Mouse (Mus musculus): ENCODE results near the gene Nae1.

Gene Nae1

DNA sequence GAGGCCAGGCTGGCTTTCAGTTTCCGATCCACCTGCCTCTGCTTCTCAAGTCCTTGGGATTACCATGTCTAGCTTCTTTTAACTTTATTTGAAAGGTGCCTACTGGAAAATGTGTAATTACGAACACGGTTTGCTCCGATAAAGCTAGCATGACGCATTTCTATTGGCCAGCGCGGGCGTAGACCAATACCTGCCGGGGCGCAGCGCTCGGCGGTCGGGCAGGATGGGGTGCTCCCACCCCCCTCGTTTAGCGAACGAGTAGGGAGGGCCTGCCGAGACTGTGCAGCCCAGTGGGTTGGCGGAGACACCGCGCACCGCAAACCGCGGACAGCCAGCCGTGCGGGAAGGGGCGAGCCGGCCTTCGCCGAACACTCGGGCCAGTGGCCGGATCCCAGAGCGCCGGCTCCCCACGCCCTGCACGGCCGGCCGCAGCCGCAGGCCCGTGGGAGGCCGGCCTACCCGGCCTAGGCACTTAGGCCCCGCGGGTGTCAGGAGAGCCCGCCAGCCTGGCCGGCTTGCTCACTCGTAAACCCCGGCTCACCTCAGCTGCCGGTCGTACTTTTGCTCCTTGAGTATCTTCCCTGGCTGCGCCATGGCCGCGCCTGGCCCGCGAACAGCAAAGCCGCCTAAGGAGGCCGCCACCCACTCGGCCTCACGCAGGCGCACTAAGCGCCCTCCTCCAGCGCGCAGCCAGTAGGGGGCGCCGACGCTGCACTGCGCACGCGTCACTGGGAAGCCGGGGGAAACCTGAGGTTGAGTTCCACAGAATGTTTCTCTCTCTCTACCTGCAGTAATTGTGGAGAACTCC lies at the start of gene Nae1, which contains the start of gene Car7:
Gene Nae1 (minus strand): TSS at position 667 of the 808 bp plus-strand sequence.
Gene Car7 (plus strand): TSS at position 719 of the 808 bp plus-strand sequence.
- WGBS = under 1% methylated on average over 70 of the region's 70 CpGs

DNA sequence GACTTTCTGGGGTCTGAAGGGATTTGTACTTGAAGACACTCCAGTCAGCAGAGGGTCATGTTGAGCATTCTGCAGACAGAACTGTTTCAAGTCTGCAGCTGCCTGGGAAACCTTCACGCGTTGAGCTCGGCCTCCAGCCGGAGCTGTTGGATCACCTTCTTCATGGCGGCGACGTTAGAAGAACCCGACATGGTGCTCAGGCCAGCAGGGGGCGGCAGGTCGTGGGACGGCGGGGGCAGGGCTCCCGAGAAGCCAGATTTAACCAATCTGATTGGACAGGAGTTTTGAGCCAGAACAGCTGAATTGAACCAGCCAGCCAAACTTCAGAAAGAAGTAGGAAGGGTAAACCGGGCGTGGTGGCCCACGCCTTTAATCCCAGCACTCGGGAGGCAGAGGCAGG lies 43.2 kb upstream of the Nae1 start:
- 71% methylated on average over 17 of the region's 17 CpGs for WGBS

DNA sequence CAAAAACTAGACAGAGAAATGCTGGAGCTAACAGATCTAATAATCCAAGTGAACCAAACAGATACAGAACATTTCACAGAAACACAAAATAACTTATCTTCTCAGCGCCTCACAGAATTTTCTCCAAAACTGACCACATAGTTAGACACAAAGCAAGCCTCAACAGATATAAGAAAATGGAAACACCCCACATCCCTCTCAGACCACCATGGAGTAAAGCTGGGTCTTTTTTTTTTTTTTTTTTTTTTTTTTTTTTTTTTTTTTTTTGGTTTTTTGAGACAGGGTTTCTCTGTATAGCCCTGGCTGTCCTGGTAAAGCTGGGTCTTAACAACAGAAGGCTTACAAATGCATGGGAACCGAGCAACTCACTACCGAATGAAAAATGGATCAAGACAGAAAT lies 42.4 kb upstream of the Nae1 start:
- WGBS = 78% methylated on average over 3 of the region's 3 CpGs

DNA sequence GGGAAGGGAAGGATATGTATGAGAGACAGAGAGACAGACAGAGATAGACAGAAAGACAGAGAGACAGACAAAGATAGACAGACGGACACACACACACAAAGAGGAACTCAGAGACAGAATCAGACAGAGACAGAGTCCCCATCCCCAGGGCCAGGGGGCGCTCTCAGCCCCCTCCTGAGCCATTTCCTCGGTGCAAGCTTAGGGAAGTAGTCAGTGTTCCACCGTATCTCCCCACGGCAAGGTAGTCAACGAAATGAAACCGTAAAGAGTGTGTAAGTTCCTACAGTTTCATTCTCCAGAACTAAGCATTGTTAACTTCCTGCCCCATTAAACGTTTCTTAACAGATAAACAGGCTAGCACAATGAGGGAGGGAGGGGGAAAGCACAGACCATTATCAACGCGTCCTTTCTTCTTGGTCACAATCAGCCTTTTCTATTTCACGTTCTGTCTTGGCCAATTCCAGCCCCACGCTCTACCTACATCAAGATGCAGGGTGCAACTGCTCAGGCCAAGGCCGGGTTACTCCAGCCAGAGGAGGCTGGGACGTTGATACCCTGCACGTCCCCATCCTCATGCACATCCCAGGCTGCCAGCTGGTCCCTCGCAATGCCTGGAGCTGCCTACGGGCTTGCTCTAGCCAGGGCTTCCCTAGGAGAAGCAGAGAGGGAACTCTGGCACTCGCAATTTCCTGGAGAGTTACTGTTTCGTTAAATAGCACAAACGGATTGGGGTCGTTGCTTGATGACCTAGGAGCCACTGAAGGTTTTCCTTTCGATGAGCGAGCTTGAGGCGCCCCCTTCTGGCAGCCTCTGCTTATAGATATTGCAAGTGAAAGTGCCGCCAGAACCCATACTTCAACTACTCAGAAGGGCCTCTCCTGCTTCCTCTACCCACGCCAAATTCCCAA lies 36.3 kb upstream of the Nae1 start:
- 3% methylated on average over 26 of the region's 26 CpGs for WGBS

DNA sequence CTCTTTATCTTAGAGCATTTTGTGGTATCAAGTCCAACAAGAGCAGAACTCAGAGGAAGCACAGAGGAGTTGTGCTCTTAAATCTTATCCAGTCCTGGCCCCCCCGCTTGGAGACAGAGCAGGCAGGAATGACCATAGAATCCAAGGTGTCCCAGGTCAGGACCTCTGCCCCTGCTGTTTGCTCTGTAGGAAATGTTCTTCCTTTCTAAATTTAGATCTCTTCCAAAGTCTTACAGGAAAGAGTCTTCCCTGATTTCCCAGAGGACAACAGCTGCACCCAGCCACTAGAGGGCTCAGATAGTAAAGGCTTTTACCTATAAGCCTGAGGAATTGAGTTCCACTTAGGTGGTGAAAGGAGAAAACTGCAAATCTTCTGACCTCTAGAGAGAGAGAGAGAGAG lies 35.1 kb upstream of the Nae1 start:
- 79% methylated on average over 1 of the region's 1 CpGs for WGBS

GRCm38 (mm10) chr8:104565457-104565798 lies 31.0 kb upstream of the Nae1 start:
- whole genome bisulfite sequencing = 93% methylated on average over 5 of the region's 5 CpGs

DNA sequence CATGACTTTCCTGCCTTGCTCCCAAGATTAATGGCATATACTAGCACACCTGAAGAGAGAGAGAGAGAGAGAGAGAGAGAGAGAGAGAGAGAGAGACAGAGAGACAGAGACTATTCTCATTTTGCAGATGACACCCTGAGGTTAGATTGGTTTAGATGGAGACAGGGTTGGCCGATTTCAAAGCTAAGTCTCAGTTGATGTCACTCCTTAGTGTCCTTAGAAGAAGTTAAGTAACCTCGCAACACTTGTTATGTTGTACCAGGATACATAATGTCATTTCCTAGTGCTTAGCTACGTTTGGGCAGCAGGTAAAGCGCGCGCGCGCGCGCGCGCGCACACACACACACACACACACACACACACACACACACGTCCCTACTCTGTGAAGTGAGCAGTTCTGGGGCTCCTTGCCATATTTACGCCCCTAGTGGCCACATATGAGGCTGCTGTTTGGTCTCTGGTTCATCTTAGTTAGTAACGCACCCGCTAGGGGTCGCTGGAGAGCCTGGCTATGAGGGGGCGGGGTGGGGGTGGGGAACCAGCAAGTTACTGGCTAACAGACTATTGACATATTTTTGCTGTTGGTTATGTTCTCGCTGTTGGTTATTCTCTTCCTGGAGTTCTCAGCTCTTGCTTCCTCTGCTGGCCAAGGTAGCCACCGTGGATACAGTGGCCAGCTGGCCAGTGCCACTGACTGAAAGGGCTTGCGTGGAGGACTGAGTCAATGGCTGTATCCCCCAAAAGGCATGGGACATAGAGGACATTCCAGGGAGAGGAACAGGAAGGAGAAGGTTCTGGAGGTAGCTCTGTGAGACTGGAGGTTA lies 30.4 kb upstream of the Nae1 start:
- WGBS = 13% methylated on average over 22 of the region's 22 CpGs

DNA sequence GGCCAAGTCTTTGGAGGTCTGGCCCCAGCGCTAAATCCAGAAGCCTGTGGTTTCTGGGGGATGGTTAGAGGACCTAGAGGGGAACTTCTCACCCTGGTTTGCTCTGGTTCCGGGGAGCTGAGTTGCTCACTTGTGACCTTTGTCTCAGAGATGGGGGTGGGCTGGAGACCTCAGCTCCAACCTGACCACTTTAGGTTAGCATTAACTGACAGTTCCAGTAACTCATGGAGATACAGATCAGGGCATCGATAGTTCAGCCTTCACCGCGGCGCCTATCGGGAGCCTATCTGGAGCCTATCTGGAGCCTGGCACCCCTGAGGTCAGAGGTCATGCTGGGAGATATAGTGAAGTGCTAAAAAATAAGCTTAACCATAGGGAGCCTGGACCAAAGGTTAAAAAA lies 22.8 kb upstream of the Nae1 start:
- WGBS = 92% methylated on average over 7 of the region's 7 CpGs

GRCm38 (mm10) chr8:104555191-104555590 lies 20.8 kb upstream of the Nae1 start:
- 79% methylated on average over 4 of the region's 4 CpGs for WGBS

DNA sequence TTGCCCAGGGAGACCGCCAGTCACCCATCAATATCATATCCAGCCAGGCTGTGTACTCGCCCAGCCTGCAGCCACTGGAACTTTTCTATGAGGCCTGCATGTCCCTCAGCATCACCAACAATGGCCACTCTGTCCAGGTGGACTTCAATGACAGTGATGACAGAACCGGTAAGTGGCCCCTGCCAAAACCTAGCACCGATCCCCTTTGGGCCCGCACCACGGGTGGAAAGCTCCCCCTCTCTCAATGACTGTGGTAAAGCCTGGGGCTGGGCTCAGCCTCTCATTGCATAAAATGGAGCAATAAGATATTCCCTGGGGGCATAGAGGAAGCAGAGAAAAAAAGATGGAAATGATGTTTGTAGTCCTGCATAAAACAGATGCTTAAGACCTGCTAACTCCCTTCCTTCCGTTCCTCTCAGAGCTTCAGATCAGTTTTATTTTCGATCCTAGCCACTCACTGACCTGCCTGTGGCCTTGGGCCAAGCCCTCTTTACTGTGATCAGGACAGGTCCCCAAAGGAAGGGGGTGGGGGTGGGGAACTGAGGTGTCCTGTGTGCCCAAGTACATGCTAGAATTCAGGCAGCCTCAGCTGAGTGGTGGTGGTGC lies 9.1 kb upstream of the Nae1 start:
- WGBS = 83% methylated on average over 8 of the region's 8 CpGs

DNA sequence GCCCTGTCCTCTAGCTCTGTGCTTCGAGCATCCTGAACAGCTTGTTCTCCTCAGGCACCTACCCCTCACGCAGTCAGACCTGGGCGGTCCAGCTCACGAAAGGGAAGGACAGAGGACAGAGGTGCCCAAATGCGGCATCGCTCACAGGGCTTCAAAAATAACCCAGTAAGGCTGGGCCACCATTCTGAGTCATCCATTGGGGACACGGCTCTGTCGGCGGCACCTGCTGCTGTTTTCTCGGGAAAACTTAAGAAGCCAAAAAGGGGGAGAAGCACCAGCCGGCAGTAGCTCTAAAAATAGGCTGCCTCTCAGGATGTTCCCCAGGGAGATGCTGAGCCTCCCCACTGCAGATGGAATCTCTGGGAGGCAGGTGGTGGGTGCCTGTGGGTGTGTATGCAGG lies 7.7 kb upstream of the Nae1 start:
- WGBS = 10% methylated on average over 11 of the region's 11 CpGs

DNA sequence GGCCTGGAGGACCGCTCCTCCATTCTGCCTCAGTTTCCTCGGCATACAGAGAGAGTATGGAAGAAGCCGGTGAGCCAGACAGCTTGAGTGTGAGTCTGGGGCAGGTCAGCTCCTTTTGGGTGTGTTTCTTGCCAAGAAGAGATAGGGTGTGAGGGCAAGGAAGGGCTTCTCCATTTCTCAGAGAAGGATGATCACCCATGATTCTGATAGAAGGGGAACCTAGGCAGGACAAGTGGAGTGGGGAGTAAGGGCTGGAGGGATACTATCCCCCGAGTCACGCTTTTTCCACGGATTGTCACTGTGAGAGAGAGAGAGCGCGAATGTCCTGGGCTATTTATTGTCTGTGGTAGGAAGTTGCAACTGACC lies 7.1 kb upstream of the Nae1 start:
- WGBS = 6% methylated on average over 8 of the region's 8 CpGs

GRCm38 (mm10) chr8:104540710-104541514 lies 6.5 kb upstream of the Nae1 start:
- under 1% methylated on average over 76 of the region's 76 CpGs for WGBS

DNA sequence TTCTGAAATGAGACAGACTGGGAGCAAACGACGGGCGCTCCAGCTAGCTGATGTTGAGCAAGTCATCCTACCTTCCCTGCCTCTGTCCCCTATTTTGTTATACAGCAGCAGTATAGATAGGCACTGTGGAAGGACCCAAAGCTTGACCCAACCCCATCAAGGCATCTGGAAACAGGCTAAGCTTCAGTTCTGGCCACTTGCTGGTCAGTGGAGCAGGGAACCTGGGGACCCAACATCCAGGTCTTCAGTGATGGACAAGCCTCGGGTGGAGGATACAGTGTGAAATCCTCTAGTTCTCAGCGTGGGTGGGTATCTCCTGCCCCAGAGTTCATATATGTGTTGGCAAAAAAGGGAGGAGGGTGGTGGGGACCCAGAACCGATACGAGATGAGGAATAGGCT lies 5.8 kb upstream of the Nae1 start:
- WGBS = 46% methylated on average over 7 of the region's 7 CpGs

- 41% methylated on average over 2 of the region's 2 CpGs for WGBS
Measured at GRCm38 (mm10) chr8:104539566-104539965, 5.1 kb upstream of the Nae1 start.

DNA sequence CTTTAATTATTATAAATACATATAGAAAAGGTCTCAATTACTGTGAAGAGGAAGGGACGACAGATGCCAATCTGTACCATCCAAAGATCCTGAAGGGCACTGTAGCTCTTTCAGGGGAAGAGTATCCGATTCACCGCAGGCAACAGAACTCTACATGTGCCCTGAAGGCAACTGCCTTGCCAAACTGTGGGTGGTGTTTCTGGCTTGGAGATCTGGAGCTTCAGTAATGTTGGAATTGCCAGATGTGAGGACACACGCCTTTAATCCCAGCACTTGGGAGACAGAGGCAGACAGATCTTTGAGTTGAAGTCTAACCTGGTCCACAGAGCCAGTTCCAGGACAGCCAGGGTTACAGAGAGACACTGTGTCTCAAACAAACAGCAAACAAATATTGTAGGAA lies 4.5 kb upstream of the Nae1 start:
- WGBS = 61% methylated on average over 4 of the region's 4 CpGs

DNA sequence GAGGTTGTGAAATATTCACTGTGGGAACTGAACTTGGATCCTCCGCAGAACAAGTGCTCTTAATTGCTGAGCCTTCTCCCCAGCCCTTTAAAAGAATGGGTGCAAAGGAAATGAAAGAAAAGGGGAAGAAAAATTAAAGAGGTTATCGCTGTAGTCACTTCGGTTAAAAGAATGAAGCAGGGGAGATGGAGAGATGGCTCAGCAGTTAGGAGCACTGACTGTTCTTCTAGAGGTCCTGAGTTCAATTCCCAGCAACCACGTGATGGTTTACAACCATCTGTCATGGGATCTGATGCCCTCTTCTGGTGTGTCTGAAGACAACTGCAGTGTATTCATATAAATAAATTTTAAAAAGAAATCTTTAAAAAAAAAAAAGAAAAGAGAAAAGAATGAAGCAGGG lies 1.6 kb upstream of the Nae1 start:
- 80% methylated on average over 4 of the region's 4 CpGs for WGBS

- WGBS = 37% methylated on average over 7 of the region's 7 CpGs
Measured at GRCm38 (mm10) chr8:104535378-104535777, 941 bp upstream of the Nae1 start.

DNA sequence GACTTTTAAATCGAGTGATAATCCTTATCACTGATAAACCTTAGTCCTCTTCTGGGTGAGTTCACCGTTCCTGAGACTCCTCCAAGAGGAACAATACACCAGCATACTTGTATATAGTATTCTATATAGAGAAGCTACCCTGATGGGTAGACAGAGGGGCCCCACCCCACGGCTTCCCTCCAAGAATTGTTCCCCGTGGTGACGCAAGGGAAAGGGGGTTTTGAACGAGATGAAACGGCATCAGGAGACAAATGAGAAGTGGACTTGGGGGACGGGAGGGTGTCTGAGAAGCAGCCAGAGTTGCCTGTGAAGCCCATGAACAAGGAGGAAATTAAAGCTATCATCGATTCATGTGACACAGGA lies 323 bp upstream of the Nae1 start:
- WGBS = 4% methylated on average over 9 of the region's 9 CpGs

GRCm38 (mm10) chr8:104533551-104533950 lies 886 bp downstream of the Nae1 start:
- WGBS = 13% methylated on average over 7 of the region's 7 CpGs

- 68% methylated on average over 6 of the region's 6 CpGs for WGBS
Measured at GRCm38 (mm10) chr8:104529671-104530070, 4.8 kb downstream of the Nae1 start.

All from cerebral cortex, adult 2 months (tissue).